Mouse (Mus musculus) E14TG2a.4 (cell line): Measurements from ENCODE around the gene Lsamp.

Experiments used
- CTCF ChIP-seq: conservative IDR thresholded peaks from 2 replicates; pipeline ENCODE4 v1.5.1; 2014; ENCODE audit warnings: low read length
- POU5F1 ChIP-seq: IDR thresholded peaks from 2 replicates; pipeline ENCODE4 v1.6.1; 2014; ENCODE audit warnings: low read length, borderline replicate concordance

DNA sequence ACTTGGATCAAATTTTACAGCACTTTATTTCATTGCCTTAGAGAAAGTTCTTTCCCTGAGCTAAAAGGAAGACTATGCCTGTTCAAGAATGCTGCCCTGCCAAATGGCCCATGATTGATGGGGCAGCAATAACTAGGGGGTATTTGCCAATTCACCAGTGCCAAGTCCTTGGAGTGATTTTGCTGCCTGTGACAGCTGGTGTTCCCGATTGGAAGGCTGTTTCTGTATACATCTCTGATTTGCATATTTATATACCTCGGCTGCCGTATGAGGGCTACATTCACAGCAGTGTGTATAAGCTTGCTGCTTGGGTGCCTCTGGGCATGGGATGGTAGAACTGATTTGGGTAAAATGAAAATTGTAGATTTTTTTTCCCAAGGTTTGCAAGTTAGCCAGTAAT is 1919.5 kb downstream of the Lsamp start:
- TF ChIP-seq CTCF = no peak
- TF ChIP-seq POU5F1 = no peak
